Mouse (Mus musculus): ENCODE data around the gene Tti1. TPM values are rescaled to one million over a fixed set of nuclear protein-coding genes. Genes with fewer than 3 reads are reported as not detected.

Gene Tti1
- total and polyA plus RNA-seq, 3 experiments: 19.3 to 26.5 TPM; not detected in 1

GRCm38 (mm10) chr2:157983276-157983675, 45.0 kb downstream of the Tti1 start:
- no peaks in the 10 kb centered on the region; a peak in 1 of 4 replicates for H3K36me3 ChIP-seq (ENCODE audit: control insufficient read depth in 1 of 2, insufficient read depth in 2 of 2, low read length in 2 of 2)
- no peaks in the 10 kb centered on the region for H3K4me1 ChIP-seq (ENCODE audit: control insufficient read depth in 1 of 2, insufficient read depth in 2 of 2, low read length in 2 of 2)
- no peaks in the 10 kb centered on the region for H3K79me2 ChIP-seq (ENCODE audit: control insufficient read depth, insufficient read depth, low read length, poor library complexity)
- H3K27ac ChIP-seq (ENCODE audit: control insufficient read depth, low read depth, low read length): no peak overlapping the region
- no peaks in the 10 kb centered on the region for H3K9me3 ChIP-seq (replicated peaks; ENCODE audit: insufficient read depth, low read length)
- DNase-seq (ENCODE audit: low read depth, low spot score): no peak
- H3K27me3 ChIP-seq (ENCODE audit: control insufficient read depth in 1 of 2, insufficient read depth in 2 of 2, low read length in 2 of 2): no peaks in the 10 kb centered on the region
- no peak for TF ChIP-seq NRF1 (IDR thresholded peaks at IDR 0.05; ENCODE audit: insufficient read depth, low read depth, low read length, poor library complexity, severe bottlenecking)
- no peak for TF ChIP-seq MYC (IDR thresholded peaks at IDR 0.05; ENCODE audit: low read depth, low read length)
- no peak for TF ChIP-seq ETS1 (IDR thresholded peaks at IDR 0.05; ENCODE audit: low read depth, low read length)
- TF ChIP-seq ZMIZ1 (IDR thresholded peaks at IDR 0.05; ENCODE audit: low read depth, low read length): no peak
- TF ChIP-seq MEF2A (IDR thresholded peaks at IDR 0.05; ENCODE audit: extremely low read depth, insufficient replicate concordance, low read depth, low read length, poor library complexity, severe bottlenecking): no peak
- no peak for TF ChIP-seq CHD1 (IDR thresholded peaks at IDR 0.05; ENCODE audit: low read depth, low read length)
- TF ChIP-seq USF1 (IDR thresholded peaks at IDR 0.05; ENCODE audit: low read depth, low read length): no peak
- no peak for TF ChIP-seq POLR2AphosphoS2 (IDR thresholded peaks at IDR 0.05; ENCODE audit: low read length)
- TF ChIP-seq UBTF (IDR thresholded peaks at IDR 0.05; ENCODE audit: borderline replicate concordance, insufficient read depth, low read depth, low read length): no peak
- H3K9ac ChIP-seq (ENCODE audit: control insufficient read depth, low read depth, low read length, poor library complexity, severe bottlenecking): no peak overlapping the region
- H3K4me3 ChIP-seq (ENCODE audit: control insufficient read depth in 1 of 2, insufficient read depth in 1 of 2, low read depth in 2 of 2, low read length in 2 of 2): no peak overlapping the region

GRCm38 (mm10) chr2:157982727-157983126, 45.5 kb downstream of the Tti1 start:
- no peak overlapping the region for H3K4me3 ChIP-seq (ENCODE audit: control insufficient read depth in 1 of 2, insufficient read depth in 1 of 2, low read depth in 2 of 2, low read length in 2 of 2)
- no peaks in the 10 kb centered on the region; a peak in 1 of 4 replicates for H3K36me3 ChIP-seq (ENCODE audit: control insufficient read depth in 1 of 2, insufficient read depth in 2 of 2, low read length in 2 of 2)
- no peak overlapping the region for H3K27ac ChIP-seq (ENCODE audit: control insufficient read depth, low read depth, low read length)
- no peaks in the 10 kb centered on the region for H3K27me3 ChIP-seq (ENCODE audit: control insufficient read depth in 1 of 2, insufficient read depth in 2 of 2, low read length in 2 of 2)
- H3K4me1 ChIP-seq (ENCODE audit: control insufficient read depth in 1 of 2, insufficient read depth in 2 of 2, low read length in 2 of 2): no peaks in the 10 kb centered on the region
- no peak overlapping the region for H3K9ac ChIP-seq (ENCODE audit: control insufficient read depth, low read depth, low read length, poor library complexity, severe bottlenecking)
- no peak for TF ChIP-seq GABPA (IDR thresholded peaks at IDR 0.05; ENCODE audit: low read depth, low read length)
- DNase-seq (ENCODE audit: low read depth, low spot score): no peak
- H3K9me3 ChIP-seq (replicated peaks; ENCODE audit: insufficient read depth, low read length): no peaks in the 10 kb centered on the region
- H3K79me2 ChIP-seq (ENCODE audit: control insufficient read depth, insufficient read depth, low read length, poor library complexity): no peaks in the 10 kb centered on the region

DNA sequence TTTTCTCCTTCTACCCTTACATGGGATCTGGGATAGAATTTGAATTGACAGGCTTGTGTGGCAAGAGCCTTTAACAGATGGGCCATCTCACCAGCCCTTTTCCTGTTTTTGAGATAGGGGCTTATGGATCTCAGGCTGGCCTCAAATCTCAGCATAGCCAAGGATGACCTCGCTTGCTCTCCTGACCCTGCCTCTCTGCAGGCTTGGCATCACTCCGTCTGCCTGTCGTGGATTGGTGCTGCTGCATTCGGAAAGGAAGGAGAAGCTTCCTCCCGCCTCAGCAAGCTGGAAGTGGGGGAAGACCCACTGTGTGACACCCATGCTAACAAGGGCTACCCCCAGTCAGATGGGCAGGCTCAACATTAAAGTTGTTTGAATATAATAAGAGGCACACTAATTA, 49.0 kb downstream of the Tti1 start:
- H3K27me3 ChIP-seq (ENCODE audit: control insufficient read depth in 1 of 2, insufficient read depth in 2 of 2, low read length in 2 of 2): no peaks in the 10 kb centered on the region; a peak in 1 of 4 replicates

More for the DNA sequence above, 49.0 kb downstream of the Tti1 start:
- Histone ChIP-seq H3K36me3 (ENCODE audit: control insufficient read depth in 1 of 2, insufficient read depth in 2 of 2, low read length in 2 of 2) (no peaks in the 10 kb centered on the region; a peak in 1 of 4 replicates), H3K79me2 (ENCODE audit: control insufficient read depth, insufficient read depth, low read length, poor library complexity) (no peaks in the 10 kb centered on the region), H3K4me1 (ENCODE audit: control insufficient read depth in 1 of 2, insufficient read depth in 2 of 2, low read length in 2 of 2) (no peaks in the 10 kb centered on the region), H3K4me3 (ENCODE audit: control insufficient read depth in 1 of 2, insufficient read depth in 1 of 2, low read depth in 2 of 2, low read length in 2 of 2) (no peak overlapping the region), H3K9me3 (replicated peaks; ENCODE audit: insufficient read depth, low read length) (no peaks in the 10 kb centered on the region), H3K9ac (ENCODE audit: control insufficient read depth, low read depth, low read length, poor library complexity, severe bottlenecking) (no peak overlapping the region), H3K27ac (ENCODE audit: control insufficient read depth, low read depth, low read length) (no peak overlapping the region)
- no peak for TF ChIP-seq MYC (IDR thresholded peaks at IDR 0.05; ENCODE audit: low read depth, low read length)
- no peak for TF ChIP-seq KAT2A (conservative IDR thresholded peaks at IDR 0.05; ENCODE audit: low read depth, low read length)
- TF ChIP-seq POLR2AphosphoS5 (IDR thresholded peaks at IDR 0.05; ENCODE audit: borderline replicate concordance, low read depth, low read length): no peak
- no peak for TF ChIP-seq CTCF (IDR thresholded peaks at IDR 0.05 in 2 of 3, conservative IDR thresholded peaks at IDR 0.05 in 1 of 3; ENCODE audit: control insufficient read depth in 1 of 3, insufficient read depth in 1 of 3, low read depth in 2 of 3, low read length in 3 of 3, poor library complexity in 1 of 3, severe bottlenecking in 1 of 3)
- no peak for TF ChIP-seq RCOR1 (IDR thresholded peaks at IDR 0.05; ENCODE audit: low read depth, low read length)
- no peak for TF ChIP-seq USF1 (IDR thresholded peaks at IDR 0.05; ENCODE audit: low read depth, low read length)
- no peak for TF ChIP-seq BHLHE40 (IDR thresholded peaks at IDR 0.05; ENCODE audit: borderline replicate concordance, low read depth, low read length)
- no peak for TF ChIP-seq TCF12 (IDR thresholded peaks at IDR 0.05; ENCODE audit: low read depth, low read length)
- TF ChIP-seq UBTF (IDR thresholded peaks at IDR 0.05; ENCODE audit: borderline replicate concordance, insufficient read depth, low read depth, low read length): no peak
- no peak for TF ChIP-seq MYB (IDR thresholded peaks at IDR 0.05; ENCODE audit: low read depth, low read length)
- DNase-seq (ENCODE audit: low read depth, low spot score): no peak

Measured in MEL (cell line).